Mouse (Mus musculus): ENCODE results near the gene Slc7a14. TPM values are rescaled to one million over a fixed set of nuclear protein-coding genes. Genes with fewer than 3 reads are reported as not detected.

Gene Slc7a14
- polyA plus RNA-seq, 1 experiment from 2014 or later, result 0.11 TPM

DNA sequence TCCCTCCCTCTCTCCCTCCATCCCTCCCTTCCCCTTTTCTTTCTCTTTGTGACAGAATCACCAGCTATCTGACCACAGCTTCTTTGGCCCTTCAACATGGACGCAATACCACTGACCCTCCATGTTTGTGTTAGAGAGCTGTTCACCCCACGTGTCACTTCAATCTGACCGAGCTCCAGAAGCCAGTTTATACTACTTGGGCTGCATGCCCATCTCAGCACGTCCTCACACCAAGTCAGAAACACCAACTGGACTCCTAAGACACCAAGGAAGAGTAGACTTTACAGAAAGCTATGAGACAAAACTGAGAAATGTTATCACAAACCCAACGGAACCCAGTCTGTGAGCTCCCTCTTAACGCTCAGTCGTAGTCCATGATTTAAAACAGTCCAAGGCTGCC is 43.2 kb downstream of the Slc7a14 start:
- Histone ChIP-seq H3K27me3 (ENCODE audit: control insufficient read depth, insufficient read depth, low read depth, low read length) (no peaks in the 10 kb centered on the region), H3K9ac (ENCODE audit: low read length) (no peak overlapping the region), H3K4me3 (ENCODE audit: low read length) (no peak overlapping the region), H3K4me1 (replicated peaks; ENCODE audit: control insufficient read depth, insufficient read depth, low read length) (no peaks in the 10 kb centered on the region), H3K36me3 (ENCODE audit: control insufficient read depth, insufficient read depth, low read length) (no peaks in the 10 kb centered on the region), H3K4me2 (ENCODE audit: low read depth, low read length) (no peak overlapping the region), H3K27ac (ENCODE audit: low read length) (no peak overlapping the region), H3K9me3 (ENCODE audit: control insufficient read depth, low read length) (no peaks in the 10 kb centered on the region)
- ATAC-seq (ENCODE audit: low read depth), result no peak
- WGBS, result 78% methylated on average over 7 of the region's 7 CpGs

DNA sequence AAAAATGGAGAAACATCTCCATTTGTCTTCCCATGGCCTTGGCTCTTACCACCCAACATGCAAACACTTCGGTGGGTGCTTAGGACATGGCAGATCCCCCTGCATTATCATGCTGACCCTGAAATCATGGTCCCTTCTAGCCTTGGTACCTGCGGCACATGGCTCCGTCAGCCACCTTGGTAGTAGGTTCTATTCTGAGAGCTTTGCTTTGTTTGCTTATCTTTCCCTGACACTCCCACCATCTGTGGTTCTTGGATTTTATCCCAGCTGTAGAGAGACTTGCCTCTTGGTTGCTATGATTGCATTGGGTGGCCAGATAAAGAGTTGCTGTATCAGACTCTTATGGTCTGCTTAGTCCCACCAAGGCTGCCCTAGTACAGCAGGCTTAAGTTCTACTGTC is 46.6 kb downstream of the Slc7a14 start:
- Histone ChIP-seq H3K27me3 (ENCODE audit: control insufficient read depth, insufficient read depth, low read depth, low read length) (no peaks in the 10 kb centered on the region), H3K27ac (ENCODE audit: low read length) (no peak overlapping the region), H3K36me3 (ENCODE audit: control insufficient read depth, insufficient read depth, low read length) (no peaks in the 10 kb centered on the region), H3K4me2 (ENCODE audit: low read depth, low read length) (no peak overlapping the region), H3K9me3 (ENCODE audit: control insufficient read depth, low read length) (no peaks in the 10 kb centered on the region), H3K9ac (ENCODE audit: low read length) (no peak overlapping the region), H3K4me1 (replicated peaks; ENCODE audit: control insufficient read depth, insufficient read depth, low read length) (peaks cover 3% of the 10 kb centered on the region), H3K4me3 (ENCODE audit: low read length) (no peak overlapping the region)
- no peak for ATAC-seq (ENCODE audit: low read depth)
- whole genome bisulfite sequencing, result 78% methylated on average over 3 of the region's 3 CpGs

DNA sequence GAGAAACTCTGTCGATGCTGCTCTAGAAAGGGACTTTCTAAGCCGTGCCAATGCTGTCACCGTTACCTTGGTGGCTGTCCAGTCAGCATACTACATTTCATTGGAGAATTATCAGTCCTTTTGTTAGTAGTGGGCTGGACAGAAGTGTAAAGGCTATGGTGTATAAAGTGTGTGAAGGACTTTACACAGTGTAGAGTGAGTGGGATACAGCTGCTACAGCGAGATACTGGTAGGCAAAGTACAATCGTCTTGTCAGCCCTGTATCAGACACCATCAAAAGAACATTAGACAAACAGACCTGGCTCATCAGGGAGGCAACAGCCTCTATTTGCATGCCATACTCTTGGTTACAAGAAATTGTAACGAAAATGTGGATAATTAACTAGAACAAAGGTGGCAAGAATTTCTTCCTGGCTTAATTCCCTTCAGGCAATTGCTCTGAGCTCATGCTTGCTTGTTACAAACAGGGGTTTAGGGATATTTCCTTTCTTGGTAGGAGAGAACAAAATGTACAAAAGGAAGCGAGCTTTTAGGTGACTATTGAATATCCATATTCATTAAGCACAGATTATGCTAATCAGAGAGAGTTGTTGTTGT is 48.7 kb downstream of the Slc7a14 start:
- no peak overlapping the region for H3K9ac ChIP-seq (ENCODE audit: low read length)
- H3K4me1 ChIP-seq (replicated peaks; ENCODE audit: control insufficient read depth, insufficient read depth, low read length), result peaks cover 3% of the 10 kb centered on the region
- no peak overlapping the region for H3K4me3 ChIP-seq (ENCODE audit: low read length)
- H3K27me3 ChIP-seq (ENCODE audit: control insufficient read depth, insufficient read depth, low read depth, low read length), result no peaks in the 10 kb centered on the region
- ATAC-seq (ENCODE audit: low read depth), result no peak
- H3K4me2 ChIP-seq (ENCODE audit: low read depth, low read length), result no peak overlapping the region
- no peaks in the 10 kb centered on the region for H3K36me3 ChIP-seq (ENCODE audit: control insufficient read depth, insufficient read depth, low read length)
- H3K9me3 ChIP-seq (ENCODE audit: control insufficient read depth, low read length), result no peaks in the 10 kb centered on the region
- H3K27ac ChIP-seq (ENCODE audit: low read length), result no peak overlapping the region
- 45% methylated on average over 7 of the region's 7 CpGs for WGBS

DNA sequence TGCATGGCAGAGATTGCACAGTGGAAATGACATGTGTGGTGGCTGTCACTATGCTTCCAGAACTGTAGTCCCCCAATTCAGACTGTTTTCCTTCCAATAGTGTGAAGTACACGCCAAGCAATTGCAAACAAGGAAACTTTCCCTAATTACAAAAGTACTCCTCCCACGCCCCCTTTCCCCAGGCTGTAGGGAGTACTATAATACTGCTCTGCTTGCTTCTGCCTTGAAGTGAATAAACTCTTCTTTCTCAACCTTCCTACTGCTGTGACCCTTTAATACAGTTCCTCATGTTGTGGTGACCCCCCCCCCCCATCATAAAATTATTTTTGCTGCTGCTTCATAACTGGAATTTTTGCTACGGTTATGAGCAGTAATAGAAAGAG is 49.2 kb downstream of the Slc7a14 start:
- Histone ChIP-seq H3K9me3 (ENCODE audit: control insufficient read depth, low read length) (no peaks in the 10 kb centered on the region), H3K27me3 (ENCODE audit: control insufficient read depth, insufficient read depth, low read depth, low read length) (no peaks in the 10 kb centered on the region), H3K4me2 (ENCODE audit: low read depth, low read length) (no peak overlapping the region), H3K36me3 (ENCODE audit: control insufficient read depth, insufficient read depth, low read length) (no peaks in the 10 kb centered on the region), H3K4me1 (replicated peaks; ENCODE audit: control insufficient read depth, insufficient read depth, low read length) (peaks cover 3% of the 10 kb centered on the region), H3K27ac (ENCODE audit: low read length) (peak overlapping the region; percentile 64; the same call in 1 of the 2 replicates), H3K9ac (ENCODE audit: low read length) (no peak overlapping the region), H3K4me3 (ENCODE audit: low read length) (no peak overlapping the region)
- no peak for ATAC-seq (ENCODE audit: low read depth)
- WGBS, result 42% methylated on average over 3 of the region's 3 CpGs

DNA sequence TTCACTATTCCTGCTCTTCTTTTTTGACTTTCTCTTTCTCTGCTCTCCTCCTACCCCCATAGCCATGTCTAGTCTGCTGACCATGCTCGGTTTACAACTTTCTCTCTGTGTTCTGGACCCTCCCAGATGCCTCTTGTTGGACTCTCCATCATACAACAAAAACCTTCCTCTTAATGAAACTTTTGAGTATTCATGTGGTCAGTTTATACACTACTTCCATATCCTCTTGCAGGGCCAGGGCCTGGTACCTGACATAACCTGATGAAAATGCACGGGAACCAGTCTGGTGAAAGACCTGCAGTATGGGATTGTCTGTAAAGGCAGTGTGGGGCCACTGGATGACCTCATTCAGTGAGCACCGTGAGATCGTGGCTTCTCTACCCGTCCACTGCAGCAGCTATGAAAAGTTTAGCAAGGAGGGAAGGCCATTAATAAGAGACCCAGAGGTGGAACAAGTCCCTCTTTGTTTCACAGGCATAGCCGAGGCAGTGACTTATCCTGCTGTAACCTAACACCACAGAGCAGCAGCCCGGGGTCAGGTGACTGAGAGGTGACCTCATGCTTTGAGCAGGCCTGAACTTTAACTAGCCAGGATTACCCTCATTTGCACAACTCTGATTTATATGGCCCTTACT is 49.7 kb downstream of the Slc7a14 start:
- WGBS, result 20% methylated on average over 7 of the region's 7 CpGs
- H3K27ac ChIP-seq (ENCODE audit: low read length), result peak overlapping the region; percentile 64
- H3K27me3 ChIP-seq (ENCODE audit: control insufficient read depth, insufficient read depth, low read depth, low read length), result no peaks in the 10 kb centered on the region
- ATAC-seq (ENCODE audit: low read depth), result peak; percentile 87
- H3K9ac ChIP-seq (ENCODE audit: low read length), result no peak overlapping the region
- H3K4me1 ChIP-seq (replicated peaks; ENCODE audit: control insufficient read depth, insufficient read depth, low read length), result peaks cover 3% of the 10 kb centered on the region
- no peak overlapping the region for H3K4me3 ChIP-seq (ENCODE audit: low read length)
- H3K4me2 ChIP-seq (ENCODE audit: low read depth, low read length), result no peak overlapping the region
- H3K9me3 ChIP-seq (ENCODE audit: control insufficient read depth, low read length), result no peaks in the 10 kb centered on the region
- H3K36me3 ChIP-seq (ENCODE audit: control insufficient read depth, insufficient read depth, low read length), result no peaks in the 10 kb centered on the region

DNA sequence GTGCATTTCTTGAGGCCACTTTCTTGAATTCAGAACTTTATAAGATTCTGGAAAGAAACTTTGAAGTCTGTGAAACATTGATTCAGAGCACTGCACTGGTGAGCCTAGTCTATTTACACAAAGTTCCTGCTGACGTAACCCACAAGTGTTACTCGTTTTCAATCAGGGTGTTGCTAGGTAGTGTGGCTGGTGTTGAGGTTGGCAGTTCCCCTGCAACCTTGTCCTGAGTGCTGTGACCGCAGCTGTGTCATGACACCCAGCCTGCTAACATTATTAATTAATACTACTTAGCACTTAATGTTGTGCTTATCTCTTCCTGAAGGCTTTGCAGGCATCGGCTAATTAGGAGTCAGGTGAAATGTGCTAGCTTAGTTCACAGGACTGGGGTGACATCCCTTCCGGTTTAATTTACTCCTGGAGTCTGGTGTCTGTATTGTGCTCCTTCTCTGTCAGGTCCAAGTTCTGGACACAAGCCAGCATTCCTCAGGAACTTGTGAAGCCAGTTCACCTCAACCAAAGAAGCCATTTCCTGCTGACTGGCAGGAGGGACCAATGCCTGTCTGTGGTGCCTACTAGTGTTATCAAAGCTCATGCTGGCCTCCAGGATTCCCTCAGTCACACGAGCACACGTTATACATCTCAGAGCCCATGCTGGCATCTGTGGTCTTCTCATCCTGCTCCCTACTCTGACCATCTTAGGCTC is 50.5 kb downstream of the Slc7a14 start:
- H3K36me3 ChIP-seq (ENCODE audit: control insufficient read depth, insufficient read depth, low read length), result no peaks in the 10 kb centered on the region
- H3K4me2 ChIP-seq (ENCODE audit: low read depth, low read length), result no peak overlapping the region
- 18% methylated on average over 7 of the region's 7 CpGs for WGBS
- no peak overlapping the region for H3K4me3 ChIP-seq (ENCODE audit: low read length)
- H3K9ac ChIP-seq (ENCODE audit: low read length), result no peak overlapping the region
- peak overlapping the region; percentile 64 for H3K27ac ChIP-seq (ENCODE audit: low read length)
- no peaks in the 10 kb centered on the region for H3K9me3 ChIP-seq (ENCODE audit: control insufficient read depth, low read length)
- no peaks in the 10 kb centered on the region for H3K27me3 ChIP-seq (ENCODE audit: control insufficient read depth, insufficient read depth, low read depth, low read length)
- peaks cover 3% of the 10 kb centered on the region for H3K4me1 ChIP-seq (replicated peaks; ENCODE audit: control insufficient read depth, insufficient read depth, low read length)
- peak; percentile 47; the same call in 1 of the 2 replicates for ATAC-seq (ENCODE audit: low read depth)

DNA sequence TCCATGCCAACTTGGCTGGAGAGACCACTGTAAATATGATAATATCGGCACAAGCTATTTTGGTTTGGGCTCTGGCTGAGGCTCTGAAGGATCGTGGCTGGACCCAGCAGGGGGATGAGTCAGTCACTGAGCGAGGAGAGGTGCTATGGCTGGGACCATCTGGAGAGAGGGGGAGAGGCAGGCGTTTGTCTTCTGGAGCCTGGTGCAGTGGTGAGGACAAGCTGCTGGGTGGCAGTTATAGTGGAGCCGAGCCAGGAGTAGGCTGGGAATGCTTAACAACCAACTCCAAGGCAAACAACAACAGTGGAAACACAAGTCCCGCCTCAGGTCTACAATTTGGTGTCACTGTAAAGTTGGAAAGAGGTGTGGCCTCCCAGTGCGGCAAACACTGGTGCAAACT is 55.8 kb downstream of the Slc7a14 start:
- Histone ChIP-seq H3K4me2 (ENCODE audit: low read depth, low read length) (no peak overlapping the region), H3K9me3 (ENCODE audit: control insufficient read depth, low read length) (no peaks in the 10 kb centered on the region), H3K36me3 (ENCODE audit: control insufficient read depth, insufficient read depth, low read length) (no peaks in the 10 kb centered on the region), H3K4me1 (replicated peaks; ENCODE audit: control insufficient read depth, insufficient read depth, low read length) (no peaks in the 10 kb centered on the region), H3K27ac (ENCODE audit: low read length) (no peak overlapping the region), H3K9ac (ENCODE audit: low read length) (no peak overlapping the region), H3K27me3 (ENCODE audit: control insufficient read depth, insufficient read depth, low read depth, low read length) (no peaks in the 10 kb centered on the region), H3K4me3 (ENCODE audit: low read length) (no peak overlapping the region)
- ATAC-seq (ENCODE audit: low read depth), result peak; percentile 56
- WGBS, result 60% methylated on average over 7 of the region's 7 CpGs

DNA sequence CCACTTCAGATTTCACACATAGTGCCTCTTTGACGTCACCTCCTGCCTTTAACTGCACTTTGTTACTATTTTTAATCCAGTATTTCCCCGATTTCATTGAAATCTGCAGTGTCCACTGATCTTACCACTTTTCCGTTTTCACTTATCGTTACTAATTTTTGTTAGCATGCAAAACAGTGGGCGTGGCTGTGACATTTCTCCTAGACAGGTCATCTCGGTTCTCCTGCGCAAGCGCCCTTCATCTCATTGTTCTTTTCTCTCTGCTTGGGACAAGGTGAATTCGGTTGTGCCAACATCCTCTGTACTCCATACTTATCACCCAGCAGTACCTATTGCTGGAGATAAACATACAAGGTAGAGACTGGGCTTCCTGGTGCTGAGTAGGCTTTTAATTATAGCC is 56.3 kb downstream of the Slc7a14 start:
- Histone ChIP-seq H3K36me3 (ENCODE audit: control insufficient read depth, insufficient read depth, low read length) (no peaks in the 10 kb centered on the region), H3K27ac (ENCODE audit: low read length) (no peak overlapping the region), H3K9me3 (ENCODE audit: control insufficient read depth, low read length) (no peaks in the 10 kb centered on the region), H3K4me2 (ENCODE audit: low read depth, low read length) (no peak overlapping the region), H3K4me3 (ENCODE audit: low read length) (no peak overlapping the region), H3K27me3 (ENCODE audit: control insufficient read depth, insufficient read depth, low read depth, low read length) (no peaks in the 10 kb centered on the region), H3K9ac (ENCODE audit: low read length) (no peak overlapping the region), H3K4me1 (replicated peaks; ENCODE audit: control insufficient read depth, insufficient read depth, low read length) (no peaks in the 10 kb centered on the region)
- 78% methylated on average over 9 of the region's 9 CpGs for whole genome bisulfite sequencing
- ATAC-seq (ENCODE audit: low read depth), result no peak

DNA sequence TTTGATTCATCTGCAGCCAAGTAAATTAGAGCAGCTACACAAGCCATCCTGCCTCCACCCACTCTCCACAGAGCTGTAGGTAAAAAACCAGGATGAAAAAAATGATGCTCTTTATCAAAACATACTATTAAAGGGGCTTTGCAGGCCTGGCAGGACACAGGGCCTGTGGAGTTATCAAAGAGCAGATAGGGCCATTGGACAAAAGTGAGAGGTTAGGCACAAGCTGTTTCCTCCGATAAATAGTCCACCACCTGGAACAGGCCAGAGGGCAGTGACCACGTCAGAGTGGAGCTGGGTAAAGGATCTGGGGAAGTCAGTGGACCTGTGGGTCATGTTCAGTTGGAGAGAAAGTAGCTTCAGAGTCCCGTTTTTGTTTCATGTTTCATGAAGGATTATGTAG is 57.6 kb downstream of the Slc7a14 start:
- H3K27ac ChIP-seq (ENCODE audit: low read length), result no peak overlapping the region
- H3K4me1 ChIP-seq (replicated peaks; ENCODE audit: control insufficient read depth, insufficient read depth, low read length), result no peaks in the 10 kb centered on the region
- H3K27me3 ChIP-seq (ENCODE audit: control insufficient read depth, insufficient read depth, low read depth, low read length), result no peaks in the 10 kb centered on the region
- no peaks in the 10 kb centered on the region for H3K36me3 ChIP-seq (ENCODE audit: control insufficient read depth, insufficient read depth, low read length)
- no peak overlapping the region for H3K9ac ChIP-seq (ENCODE audit: low read length)
- H3K4me2 ChIP-seq (ENCODE audit: low read depth, low read length), result no peak overlapping the region
- ATAC-seq (ENCODE audit: low read depth), result no peak
- WGBS, result 54% methylated on average over 3 of the region's 3 CpGs
- no peak overlapping the region for H3K4me3 ChIP-seq (ENCODE audit: low read length)
- no peaks in the 10 kb centered on the region for H3K9me3 ChIP-seq (ENCODE audit: control insufficient read depth, low read length)
